Mouse (Mus musculus): ENCODE measurements around the gene Usp4.
A peak's percentile ranks its signal among the peaks of the same experiment; 100 is the strongest.

Usp4 gene

DNA sequence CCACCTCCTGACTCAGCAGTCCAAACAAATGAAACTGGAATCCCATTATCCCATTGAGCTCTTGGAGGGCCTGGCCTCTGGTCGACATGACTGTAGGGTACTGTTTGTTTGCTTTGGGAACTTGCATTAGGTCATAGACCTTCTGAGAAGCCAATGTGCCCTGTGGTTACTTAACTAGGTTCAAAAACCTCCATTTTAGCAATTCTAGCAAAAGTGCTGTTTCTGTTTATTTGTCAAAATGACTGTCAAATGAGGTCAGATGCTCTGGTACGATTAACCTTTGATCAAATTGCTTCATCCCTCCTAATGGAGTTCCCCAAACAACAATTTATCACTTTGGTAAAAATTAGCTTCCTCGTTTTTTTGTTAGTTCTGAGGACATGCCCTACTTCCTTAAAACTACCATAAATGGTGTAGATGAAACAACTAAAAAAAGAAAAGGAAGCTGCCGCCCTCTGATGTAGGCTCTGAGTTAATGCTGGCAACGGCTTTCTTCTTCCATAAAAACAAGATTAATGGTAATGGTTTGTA is 5.3 kb upstream of the Usp4 start:
- no peak for DNase-seq (ENCODE audit: low spot score)

DNA sequence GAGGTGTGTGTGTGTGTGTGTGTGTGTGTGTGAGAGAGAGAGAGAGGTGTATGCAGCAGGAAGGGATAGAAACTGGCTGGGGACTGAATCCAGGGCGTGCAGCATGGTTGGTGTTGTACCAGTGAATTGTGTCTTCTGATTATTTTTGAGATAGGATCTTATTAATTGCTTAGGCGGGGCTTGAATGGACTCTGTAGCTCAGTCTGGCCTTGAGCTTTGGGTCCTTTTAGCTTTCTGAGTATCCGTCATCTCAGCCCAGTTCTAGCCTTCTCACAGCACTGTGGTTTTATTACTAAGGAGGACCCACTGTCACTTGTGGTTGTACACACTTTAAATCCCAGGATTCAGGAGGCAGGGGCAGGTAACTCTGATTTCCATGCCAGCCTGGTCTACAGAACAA is 4.3 kb upstream of the Usp4 start:
- no peak for DNase-seq (ENCODE audit: low spot score)

DNA sequence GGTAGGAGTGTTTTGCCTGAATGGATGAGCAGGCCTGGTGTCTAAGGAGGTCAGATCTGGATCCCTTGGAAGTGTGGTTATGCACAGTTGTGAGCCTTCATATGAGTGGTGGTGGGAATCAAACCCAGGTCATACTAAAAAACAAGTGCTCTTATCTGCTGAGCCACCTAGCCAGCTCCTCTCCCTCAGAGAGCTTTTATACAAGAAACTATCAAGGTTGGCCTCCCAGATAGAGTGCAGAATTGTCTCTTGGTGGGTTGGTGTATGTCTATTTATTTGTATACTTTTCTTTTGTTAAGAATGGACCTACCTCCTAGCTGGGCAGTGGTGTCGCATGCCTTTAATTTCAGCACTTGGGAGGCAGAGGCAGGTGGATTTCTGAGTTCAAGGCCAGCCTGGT is 3.8 kb upstream of the Usp4 start:
- DNase-seq (ENCODE audit: low spot score): no peak

DNA sequence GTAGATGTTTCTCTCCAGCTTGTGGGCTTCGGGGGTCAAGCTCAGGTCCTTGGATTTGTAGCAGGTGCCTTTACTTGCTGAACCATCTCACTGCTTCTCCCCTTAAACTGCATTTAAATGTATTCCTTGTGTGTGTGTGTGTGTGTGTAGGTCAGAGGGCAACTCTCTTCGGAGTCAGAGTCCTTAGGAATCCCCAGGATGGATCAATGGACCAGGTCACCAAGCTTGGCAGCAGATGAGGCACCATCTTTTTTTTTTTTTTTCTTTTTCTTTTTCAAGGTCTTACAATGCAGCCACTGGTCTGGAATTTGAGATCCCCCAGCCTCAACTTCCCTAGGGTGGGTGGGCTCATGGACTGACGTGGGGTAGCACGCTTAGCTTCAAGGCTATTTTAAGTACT is 3.2 kb upstream of the Usp4 start:
- no peak for DNase-seq (ENCODE audit: low spot score)

DNA sequence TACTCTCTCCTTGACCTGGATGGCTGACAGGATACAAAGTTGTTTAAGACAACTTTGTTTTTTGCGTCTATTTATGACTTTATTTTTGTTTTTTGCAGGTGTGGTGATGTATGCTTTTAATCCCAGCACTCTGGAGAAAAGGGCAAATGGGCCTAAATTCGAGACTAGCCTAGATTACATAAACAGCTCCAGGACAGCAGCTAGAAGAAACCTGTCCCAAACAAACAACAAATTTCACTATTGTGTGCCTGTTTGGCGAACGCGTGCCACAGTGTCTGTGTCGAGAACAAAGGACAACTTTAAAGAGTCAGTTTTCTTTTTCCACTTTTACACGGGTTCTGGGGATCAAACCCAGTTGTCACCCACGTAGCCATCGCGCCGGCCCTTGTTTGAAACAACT is 629 bp upstream of the Usp4 start:
- DNase-seq (ENCODE audit: low spot score): no peak

DNA sequence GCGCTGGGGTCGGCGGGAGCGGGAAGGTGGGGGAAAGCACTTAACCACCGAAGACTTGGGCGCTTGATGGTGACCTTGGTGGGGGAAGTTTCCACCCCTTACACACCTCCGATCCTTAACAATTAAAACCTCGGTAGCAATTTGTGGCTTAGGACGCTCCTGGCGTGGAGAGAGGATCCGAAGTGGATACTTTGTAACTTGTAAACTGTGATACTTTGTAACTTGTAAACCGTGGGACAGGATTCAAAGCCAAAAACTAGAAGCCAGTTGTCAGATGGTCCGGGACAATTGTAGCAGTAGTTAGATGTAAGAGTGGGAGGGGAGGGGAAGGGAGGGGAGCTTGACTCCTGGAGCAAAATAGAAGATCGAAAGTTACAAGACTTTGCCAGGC is 632 bp downstream of the Usp4 start:
- no peak for DNase-seq (ENCODE audit: low spot score)

DNA sequence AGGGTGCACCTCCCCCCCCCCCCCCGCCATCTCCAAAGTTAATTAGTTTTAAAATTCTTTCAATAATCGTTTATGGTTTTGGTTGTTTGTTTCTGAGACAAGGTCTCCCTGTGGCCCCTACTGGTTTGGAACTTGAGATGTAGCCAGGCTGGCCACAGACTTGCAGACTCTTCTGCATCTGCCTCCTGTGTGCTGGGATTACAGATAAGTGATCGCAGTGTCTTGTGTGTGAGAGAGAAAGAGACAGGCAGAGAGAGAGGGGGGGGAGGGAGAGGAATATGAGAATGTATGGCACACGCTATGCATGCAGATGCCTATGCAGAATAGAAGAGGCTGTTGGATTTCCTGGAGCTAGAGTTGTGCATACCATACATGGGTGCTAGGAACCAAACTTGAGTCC is 2.1 kb downstream of the Usp4 start:
- no peak for DNase-seq (ENCODE audit: low spot score)

DNA sequence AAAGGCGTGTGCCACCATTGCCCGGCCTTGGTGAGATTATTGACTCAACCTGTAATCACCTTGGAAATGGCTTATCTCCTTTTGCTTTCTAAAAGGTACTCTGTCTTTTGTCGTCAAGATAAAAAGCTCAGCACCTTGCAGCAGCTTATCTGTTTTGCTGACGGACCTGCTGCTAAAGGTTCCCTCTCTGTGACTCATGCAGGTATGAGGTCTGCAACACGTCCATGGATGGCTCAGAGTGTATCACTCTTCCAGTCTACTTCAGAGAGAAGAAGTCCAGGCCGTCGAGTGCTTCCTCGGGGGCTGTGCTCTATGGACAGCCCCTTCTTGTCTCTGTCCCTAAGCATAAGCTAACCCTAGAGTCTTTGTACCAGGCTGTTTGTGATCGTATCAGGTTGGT is 30.6 kb downstream of the Usp4 start:
- no peak for DNase-seq (ENCODE audit: low spot score)

DNA sequence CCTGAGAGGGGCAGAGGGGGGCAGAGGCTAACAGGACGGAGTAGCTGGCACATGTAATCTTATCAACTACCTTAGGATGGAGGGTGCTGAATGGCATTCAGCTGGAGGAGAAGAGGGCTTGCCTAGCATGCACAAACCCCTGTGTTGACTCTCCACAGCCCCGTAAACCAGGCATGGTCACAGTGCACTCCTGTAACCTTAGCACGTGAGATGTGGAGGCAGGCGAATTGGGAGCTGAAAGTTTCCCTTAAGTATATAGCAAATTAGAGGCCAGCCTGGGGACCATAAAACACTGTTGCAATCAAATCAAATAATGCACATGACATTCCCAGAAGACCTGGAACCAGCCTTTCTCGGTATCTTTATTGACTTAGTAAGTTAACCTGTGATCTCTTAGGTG is 31.1 kb downstream of the Usp4 start:
- no peak for DNase-seq (ENCODE audit: low spot score)

DNA sequence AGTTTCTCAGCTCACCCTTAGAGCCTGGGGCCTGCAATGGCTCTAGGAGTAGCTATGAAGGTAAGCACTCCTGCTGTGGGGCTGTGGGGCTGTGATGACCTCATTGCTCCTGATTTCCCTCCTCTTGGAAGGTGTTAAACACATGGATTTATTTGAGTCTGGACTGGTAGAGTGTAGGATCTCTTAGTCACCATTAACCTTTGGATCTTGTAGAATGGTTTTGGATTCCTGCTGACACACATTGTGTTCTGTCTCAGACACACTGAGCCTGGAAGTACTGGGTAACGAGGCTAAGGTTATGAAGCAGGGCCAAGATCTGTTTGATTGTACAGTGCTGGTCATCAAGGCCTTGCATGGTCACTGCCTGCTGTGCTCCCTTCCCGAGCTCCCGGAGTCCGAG is 31.6 kb downstream of the Usp4 start:
- no peak for DNase-seq (ENCODE audit: low spot score)

DNA sequence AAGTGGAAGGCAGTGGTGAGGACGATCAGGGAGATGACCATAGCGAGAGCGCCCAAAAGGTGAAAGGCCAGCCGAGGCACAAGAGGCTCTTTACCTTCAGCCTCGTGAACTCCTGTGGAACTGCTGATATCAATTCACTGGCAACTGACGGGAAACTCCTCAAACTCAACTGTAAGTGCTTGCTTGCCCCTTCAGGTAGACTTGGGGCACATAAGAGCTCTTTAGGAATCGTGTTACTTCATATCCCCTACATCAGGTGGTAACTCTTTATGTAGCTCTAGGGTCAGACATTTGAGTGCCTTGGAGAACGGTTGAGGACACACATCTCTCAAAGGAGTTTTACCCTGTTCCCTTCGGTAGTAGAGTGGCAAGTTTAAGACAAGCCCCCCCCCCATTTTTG is 33.7 kb downstream of the Usp4 start:
- no peak for DNase-seq (ENCODE audit: low spot score)

DNA sequence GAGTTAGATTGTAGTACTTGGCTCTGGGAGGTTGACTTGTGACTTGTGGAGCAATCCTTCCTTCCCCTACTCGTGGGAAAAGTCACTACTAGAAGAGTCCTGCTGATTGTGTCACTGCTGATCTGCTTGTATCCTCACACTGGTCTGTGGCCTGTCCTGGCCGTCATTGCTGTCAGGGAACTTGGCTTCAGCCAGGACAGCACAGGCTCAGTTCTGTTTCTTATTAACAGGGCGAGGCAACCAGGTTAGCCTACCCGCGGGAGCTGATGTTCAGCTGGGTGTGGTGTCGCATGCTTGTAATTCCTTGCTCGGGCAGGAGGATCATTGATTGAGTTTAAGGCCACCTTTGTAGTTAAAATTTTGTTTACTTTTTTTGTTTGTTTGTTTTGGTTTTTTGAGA is 37.4 kb downstream of the Usp4 start:
- DNase-seq (ENCODE audit: low spot score): no peak

DNA sequence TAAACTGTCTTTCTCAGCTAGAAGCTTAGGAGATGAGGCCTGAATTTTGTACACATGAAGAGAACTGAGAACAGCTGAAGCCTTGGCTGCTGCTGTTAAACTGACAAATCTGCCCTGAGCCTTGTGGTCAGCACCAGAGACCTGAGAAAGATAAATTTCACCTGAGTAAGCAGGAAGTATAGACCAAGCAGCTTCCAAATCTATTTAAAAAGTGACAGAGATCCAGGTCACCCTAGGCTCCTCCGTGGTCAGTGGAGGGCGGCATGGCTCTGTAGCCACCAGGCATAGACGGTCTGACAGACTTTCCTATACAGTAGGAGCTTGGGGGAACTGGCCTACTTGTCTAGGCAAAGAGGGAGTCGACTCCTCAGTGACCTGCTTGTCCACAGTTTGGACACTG is 39.2 kb downstream of the Usp4 start:
- no peak for DNase-seq (ENCODE audit: low spot score)

DNA sequence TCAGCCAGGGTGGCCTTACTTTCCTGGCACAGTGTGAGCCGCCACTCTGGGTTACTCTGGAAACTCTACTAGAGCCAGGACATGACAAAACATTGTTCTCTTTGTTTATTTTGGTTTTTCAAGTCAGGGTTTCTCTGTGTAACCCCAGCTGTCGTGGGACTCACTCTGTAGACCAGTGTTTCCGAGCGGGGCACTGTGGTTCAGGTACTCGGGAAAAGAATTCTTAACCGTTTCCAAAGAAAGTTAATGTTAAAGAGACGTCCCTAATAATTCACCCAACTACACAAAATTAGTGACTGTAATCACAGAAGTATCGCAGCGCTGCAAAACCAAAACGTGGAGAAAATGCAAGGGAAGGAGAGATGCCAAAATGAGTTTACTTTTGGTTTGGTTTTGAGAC is 40.9 kb downstream of the Usp4 start:
- no peak for DNase-seq (ENCODE audit: low spot score)

DNA sequence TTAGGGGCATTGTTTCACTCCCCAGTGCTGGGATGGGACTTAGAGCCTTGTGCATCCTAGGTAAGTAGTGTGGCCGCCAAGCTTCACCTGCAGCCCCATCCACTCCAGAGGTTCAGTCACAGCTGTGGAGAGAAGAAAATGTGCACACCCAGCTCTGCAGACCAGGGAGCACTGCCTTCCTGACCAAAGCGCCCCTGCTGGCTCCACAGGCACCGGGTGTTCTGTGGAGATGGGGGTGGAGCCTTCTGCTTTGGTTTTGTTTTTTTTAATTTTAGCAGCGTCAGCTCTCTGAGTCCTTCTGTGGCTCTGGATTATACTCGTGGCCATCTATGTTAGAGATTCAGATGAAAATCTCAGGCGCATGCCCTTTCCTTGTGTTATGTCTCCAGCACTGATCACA is 41.6 kb downstream of the Usp4 start:
- no peak for DNase-seq (ENCODE audit: low spot score)

DNA sequence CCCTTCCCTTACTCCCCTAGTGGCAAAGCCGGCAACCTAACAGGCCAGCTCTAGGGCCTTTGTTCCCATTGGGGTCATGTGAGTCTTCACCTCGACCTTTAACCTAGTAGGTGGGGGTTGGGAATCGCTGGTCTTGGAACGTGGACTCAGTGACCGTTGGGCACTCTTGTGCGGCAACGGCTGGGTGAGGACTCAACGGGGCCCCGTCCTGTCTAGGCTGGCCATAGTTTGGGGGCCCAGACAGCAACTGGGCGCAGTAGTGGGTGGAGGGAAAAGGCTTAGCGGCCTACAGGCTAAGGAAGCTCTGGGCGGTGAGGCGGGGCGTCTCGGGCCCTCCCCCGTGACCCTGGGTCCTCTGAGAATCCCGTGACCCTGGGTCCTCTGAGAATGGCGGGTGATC is 45.0 kb downstream of the Usp4 start, which contains the start of gene 1700102P08Rik:
TSS of gene 1700102P08Rik (plus strand) at position 130 of the 400 bp plus-strand sequence.
- DNase-seq (ENCODE audit: low spot score): peak; percentile 38

DNA sequence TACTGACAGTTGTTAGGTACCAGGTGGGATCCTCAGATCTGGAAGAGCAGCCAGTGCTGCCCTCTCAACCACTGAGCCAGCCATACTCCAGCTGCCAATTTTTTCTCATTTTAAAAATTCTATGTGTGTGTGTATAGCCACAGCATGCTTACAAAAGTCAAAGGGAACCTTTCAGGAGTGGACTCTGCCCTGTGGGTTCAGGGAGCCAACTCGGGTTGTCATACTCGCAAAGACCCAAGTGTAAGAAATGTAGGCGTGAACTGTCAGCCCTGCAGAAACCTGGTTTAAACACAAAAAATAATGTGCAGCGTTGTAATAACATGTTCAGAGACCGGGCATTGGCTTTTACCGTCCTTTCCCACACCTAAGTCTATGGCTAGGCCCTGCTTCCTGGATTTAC is 46.5 kb downstream of the Usp4 start:
- DNase-seq (ENCODE audit: low spot score): no peak

DNA sequence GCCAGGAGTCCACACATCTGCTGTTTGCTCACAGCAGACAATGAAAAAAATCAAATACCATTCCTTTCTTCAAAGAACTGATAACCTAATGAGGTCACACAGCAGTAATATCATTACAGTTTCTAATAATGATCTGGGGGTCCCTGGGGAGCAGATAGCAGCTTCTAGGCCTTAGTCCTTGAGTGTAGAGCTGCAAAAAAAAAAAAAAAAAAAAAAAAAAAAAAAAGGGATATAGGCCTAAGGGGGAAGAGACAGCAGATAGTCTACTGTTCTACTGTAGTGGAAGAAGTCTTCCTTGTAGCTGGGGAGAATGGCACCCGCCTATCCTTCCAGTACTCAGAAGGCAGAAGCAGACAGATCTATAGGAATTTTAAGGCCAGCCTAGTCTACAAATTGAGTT is 47.8 kb downstream of the Usp4 start:
- no peak for DNase-seq (ENCODE audit: low spot score)

DNA sequence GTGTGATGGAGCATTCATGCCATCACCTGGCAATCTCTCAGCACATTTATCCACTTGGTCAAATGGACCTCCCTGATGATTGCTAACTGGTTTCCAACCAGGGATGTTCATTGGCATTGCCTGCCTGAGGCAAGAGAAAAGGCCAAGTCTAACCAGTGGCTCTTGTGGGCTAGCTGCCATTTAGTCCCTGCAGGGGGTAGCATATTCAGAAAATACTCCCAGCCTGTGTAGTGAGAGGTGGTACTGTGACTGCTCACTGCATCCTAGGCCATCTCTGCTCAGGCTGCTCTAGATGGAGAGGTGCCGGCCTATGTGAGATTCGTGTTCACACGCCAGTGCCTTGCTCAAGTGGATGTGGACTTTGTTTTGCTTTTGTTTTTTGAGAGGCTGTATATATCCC is 50.7 kb downstream of the Usp4 start:
- DNase-seq (ENCODE audit: low spot score): no peak

DNA sequence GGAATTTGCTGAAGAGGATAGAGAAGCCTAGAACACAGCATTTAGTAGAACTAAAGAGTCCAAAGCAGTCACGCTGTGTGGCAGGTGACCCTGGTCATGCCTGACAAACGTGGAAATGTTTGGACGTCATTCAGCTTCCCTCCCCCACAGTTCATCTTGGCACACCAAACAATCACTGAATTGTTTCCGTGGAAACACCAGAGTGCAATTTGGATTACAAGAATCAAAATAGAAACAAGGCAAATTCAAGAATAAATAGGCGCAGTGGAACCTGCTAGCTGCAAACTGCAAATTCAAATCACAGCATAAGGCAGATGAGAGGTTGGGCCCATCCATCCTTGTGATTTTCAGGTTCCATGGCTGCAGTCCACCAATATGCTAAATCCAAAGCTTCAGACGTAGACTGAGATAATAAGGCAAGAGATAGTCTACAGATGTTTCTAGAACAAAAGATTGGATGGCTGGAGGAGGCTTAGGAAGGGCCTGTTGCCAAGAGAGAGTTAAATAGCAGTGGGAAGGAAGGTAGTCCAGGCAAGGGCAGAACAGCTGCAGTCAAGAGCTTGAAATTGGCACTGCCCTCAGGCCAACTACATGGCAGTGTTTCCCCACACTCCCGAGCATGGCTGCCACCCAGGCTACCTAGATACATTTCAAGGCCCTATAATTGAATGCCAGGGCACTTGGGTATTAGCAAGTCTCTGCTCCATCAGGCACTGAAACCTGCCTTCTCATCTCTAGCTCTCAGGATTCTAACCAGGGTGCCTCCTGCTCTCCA is 53.7 kb downstream of the Usp4 start:
- no peak for DNase-seq (ENCODE audit: low spot score)

DNA sequence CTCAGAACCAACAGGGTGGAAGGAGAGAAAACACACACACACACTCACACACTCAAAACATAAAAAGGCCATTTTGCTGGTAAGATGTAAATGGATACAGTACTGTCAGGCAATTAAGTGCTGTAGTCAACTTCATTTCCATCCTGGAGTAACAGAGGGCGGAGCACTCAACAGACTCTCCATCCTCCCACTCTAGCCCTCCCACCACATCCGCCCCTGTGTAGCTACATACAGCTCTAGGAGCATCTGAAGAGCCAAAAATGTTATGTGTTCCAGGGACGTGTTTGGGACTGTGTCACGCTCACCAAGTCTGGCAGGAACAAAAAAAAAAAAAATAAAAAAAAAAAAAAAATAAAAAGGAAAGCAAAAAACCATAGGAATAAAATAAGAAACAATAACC is 55.4 kb downstream of the Usp4 start:
- DNase-seq (ENCODE audit: low spot score): no peak

DNA sequence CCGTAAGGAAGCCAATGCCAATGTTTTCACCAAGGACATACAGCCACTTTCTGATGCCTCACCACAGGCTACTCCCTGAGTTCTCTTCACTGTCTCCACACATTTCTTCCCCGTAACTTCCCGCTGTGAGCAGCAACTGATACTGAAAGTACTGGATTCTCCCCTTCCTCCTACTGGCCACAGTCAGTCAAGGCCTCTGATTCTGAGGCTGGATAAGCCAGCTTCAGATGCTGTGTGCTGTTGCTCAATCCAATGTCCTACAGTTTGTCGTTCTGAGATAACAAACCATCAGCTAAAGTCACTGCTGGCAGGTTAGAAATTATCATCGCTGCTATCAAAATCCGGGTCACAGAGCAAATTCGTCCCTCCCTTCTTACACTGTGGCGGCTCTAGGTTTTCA is 56.8 kb downstream of the Usp4 start:
- no peak for DNase-seq (ENCODE audit: low spot score)

DNA sequence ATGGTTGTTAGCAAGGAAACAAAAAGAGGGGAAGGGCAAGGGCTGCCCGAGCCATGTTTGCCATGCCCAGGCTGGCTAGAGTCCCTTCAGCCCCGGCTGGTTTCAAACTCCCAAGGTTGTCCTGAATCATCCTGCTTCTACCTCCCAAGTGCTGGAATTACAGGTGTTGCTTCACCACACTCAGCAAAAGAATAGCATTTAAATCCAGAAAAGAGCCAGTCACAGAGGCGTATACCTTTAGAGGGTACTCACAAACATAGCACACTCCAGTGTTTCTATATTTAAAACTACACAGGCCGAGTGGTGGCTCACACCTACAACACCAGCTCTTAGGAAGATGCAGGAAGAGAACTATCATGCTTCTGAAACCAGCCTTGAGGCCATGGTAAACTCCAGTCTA is 61.9 kb downstream of the Usp4 start:
- DNase-seq (ENCODE audit: low spot score): no peak

DNA sequence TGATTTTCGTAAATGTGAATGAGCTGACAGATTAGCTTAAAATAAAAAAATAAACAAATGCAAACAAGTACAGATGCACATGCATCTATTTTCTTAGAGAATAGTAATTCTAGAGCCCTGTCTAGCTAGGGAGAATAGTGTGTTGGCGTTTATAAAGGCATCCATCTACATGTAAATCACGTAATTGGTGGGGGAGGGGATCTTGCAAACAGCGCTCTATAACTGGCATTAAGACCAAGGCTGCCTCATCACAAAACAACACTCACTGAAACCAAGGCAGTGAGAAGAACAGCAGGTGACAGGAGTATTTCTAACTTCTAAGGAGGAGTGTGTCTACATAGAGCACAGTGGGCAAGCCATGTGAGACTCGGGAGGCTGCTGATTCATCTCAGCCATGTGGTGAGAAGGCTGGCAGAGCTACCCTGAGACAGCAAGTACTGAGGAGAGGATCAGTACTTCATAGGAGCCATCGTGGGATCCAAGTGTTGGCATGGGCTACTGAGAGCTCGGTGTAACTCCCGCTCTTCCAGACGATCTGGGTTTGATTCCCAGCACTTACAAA is 63.8 kb downstream of the Usp4 start:
- DNase-seq (ENCODE audit: low spot score): no peak

Data from embryo, embryonic 10 days (tissue).